ENCODE assay signal across 21 mouse cellular contexts in the genomic region with DNA sequence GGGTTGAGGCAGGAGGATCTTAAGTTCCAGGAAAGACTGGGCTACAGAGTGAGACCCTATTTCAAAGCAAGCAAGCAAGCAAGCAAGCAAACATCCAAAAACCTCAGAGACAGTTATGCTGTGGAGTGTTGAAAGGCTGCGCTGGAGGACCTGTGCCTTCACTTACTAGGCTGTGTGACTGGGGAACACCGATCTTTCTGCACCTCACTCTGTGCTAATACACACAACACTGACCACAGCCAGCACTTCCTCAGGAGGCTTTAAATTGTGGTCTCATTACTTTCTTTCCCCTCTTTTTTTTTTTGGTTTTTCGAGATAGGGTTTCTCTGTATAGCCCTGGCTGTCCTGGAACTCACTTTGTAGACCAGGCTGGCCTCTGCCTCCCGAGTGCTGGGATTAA. TPM values are rescaled to one million over a fixed set of nuclear protein-coding genes. Genes with fewer than 3 reads are reported as not detected.
DNase-seq lines count a peak whose midpoint lies in the region; ATAC-seq and TF ChIP-seq lines count a peak whose summit lies in the region.
"Had no signal": no experiment of that assay in that cellular context is flagged by ENCODE, and none has a peak within 500 bp of the region (broad histone marks: within the 10 kb centered on the region; RNA-seq: fewer than 3 reads in every experiment).

No protein-coding gene starts in this region.

- TF ChIP-seq CTCF in gastrocnemius, adult 2 months (IDR thresholded peaks at IDR 0.05), result no peak
- TF ChIP-seq CTCF in liver, postnatal 0 days (IDR thresholded peaks at IDR 0.05; ENCODE audit: low read depth), result no peak

- no peak for DNase-seq in gastrocnemius, adult 2 months
- DNase-seq in gastrocnemius, adult 8-10 months (ENCODE audit: low spot score in 2 of 2), result no peak
- no peak for DNase-seq in liver, postnatal 0 days
- no peak for DNase-seq in urinary bladder, postnatal 4 days (ENCODE audit: low spot score in 2 of 2)
- DNase-seq in layer of hippocampus, postnatal 25 days (ENCODE audit: extremely low spot score in 1 of 2, low spot score in 1 of 2), result no peak
- DNase-seq: adrenal gland, adult 8-10 months; cerebellum, adult 11-12 months; cerebellum, adult 9-10 months; cerebellum, postnatal 25 days; heart, postnatal 36 days had no signal

- H3K27ac ChIP-seq in gastrocnemius, adult 2 months, result peak overlapping the region; percentile 28; the same call in 1 of the 2 replicates
- peak overlapping the region; percentile 29; the same call in 1 of the 2 replicates for H3K27ac ChIP-seq in liver, embryonic 15.5 days (replicated peaks)
- no peak overlapping the region; the same call in 1 of the 2 replicates for H3K27ac ChIP-seq in liver, postnatal 0 days (ENCODE audit: low read depth)
- H3K27ac ChIP-seq: embryonic facial prominence, embryonic 13.5 days; forebrain, embryonic 13.5 days; hindbrain, embryonic 12.5 days had no signal

- H3K36me3 ChIP-seq in liver, embryonic 15.5 days (replicated peaks), result peaks cover 98% of the 10 kb centered on the region
- peaks cover 78% of the 10 kb centered on the region for H3K36me3 ChIP-seq in liver, postnatal 0 days (replicated peaks; ENCODE audit: insufficient read depth, low read length)

- H3K4me3 ChIP-seq in gastrocnemius, adult 2 months, result no peak overlapping the region
- H3K4me3 ChIP-seq in liver, embryonic 15.5 days (replicated peaks), result no peak overlapping the region
- no peak overlapping the region for H3K4me3 ChIP-seq in liver, postnatal 0 days (ENCODE audit: low read depth, low read length)
- H3K4me3 ChIP-seq: embryonic facial prominence, embryonic 13.5 days; forebrain, embryonic 13.5 days; heart, embryonic 12.5 days; hindbrain, embryonic 12.5 days had no signal

- H3K9ac ChIP-seq in liver, embryonic 15.5 days, result no peak overlapping the region
- H3K9ac ChIP-seq in liver, postnatal 0 days (replicated peaks), result no peak overlapping the region
- H3K9ac ChIP-seq: embryonic facial prominence, embryonic 13.5 days; forebrain, embryonic 13.5 days; hindbrain, embryonic 12.5 days had no signal

- peaks cover 15% of the 10 kb centered on the region for H3K4me1 ChIP-seq in liver, embryonic 15.5 days (replicated peaks)
- peaks cover 6% of the 10 kb centered on the region for H3K4me1 ChIP-seq in liver, postnatal 0 days (ENCODE audit: insufficient read depth)
- H3K4me1 ChIP-seq: heart, embryonic 12.5 days; hindbrain, embryonic 12.5 days had no signal

- WGBS in liver, embryonic 15.5 days (ENCODE audit: insufficient replicate concordance), result 64% methylated on average over 4 of the region's 4 CpGs
- 71% methylated on average over 4 of the region's 4 CpGs for WGBS in liver, postnatal 0 days (ENCODE audit: insufficient replicate concordance)

- intact Hi-C loops in gastrocnemius, adult 2 months (cut with DNase I), result no loop called here

- no peaks in the 10 kb centered on the region for H3K9me3 ChIP-seq in liver, embryonic 15.5 days (replicated peaks)
- H3K9me3 ChIP-seq in liver, postnatal 0 days (ENCODE audit: low read length), result no peaks in the 10 kb centered on the region
- H3K9me3 ChIP-seq: embryonic facial prominence, embryonic 13.5 days; forebrain, embryonic 13.5 days; heart, embryonic 12.5 days; hindbrain, embryonic 12.5 days had no signal

- no peak for TF ChIP-seq EP300 in liver, postnatal 0 days (IDR thresholded peaks at IDR 0.05; ENCODE audit: low read depth)

- no peaks in the 10 kb centered on the region for H3K27me3 ChIP-seq in liver, embryonic 15.5 days
- H3K27me3 ChIP-seq in liver, postnatal 0 days (ENCODE audit: insufficient read depth, low read length), result no peaks in the 10 kb centered on the region
- H3K27me3 ChIP-seq: CH12.LX; embryonic facial prominence, embryonic 13.5 days; forebrain, embryonic 13.5 days; heart, embryonic 12.5 days; hindbrain, embryonic 12.5 days had no signal

- ATAC-seq in liver, embryonic 15.5 days (ENCODE audit: insufficient read depth), result no peak
- ATAC-seq in liver, postnatal 0 days, result no peak
- peak; percentile 57; the same call in 1 of the 2 replicates for ATAC-seq in common myeloid progenitor, adult 5-6 weeks (replicated peaks; ENCODE audit: low read depth, poor library complexity, severe bottlenecking)
- ATAC-seq in megakaryocyte-erythroid progenitor cell, adult 5-6 weeks (replicated peaks; ENCODE audit: low FRiP score, low TSS enrichment, poor library complexity, severe bottlenecking), result peak; percentile 33; the same call in 1 of the 2 replicates
- ATAC-seq: forebrain, embryonic 13.5 days; hindbrain, embryonic 16.5 days had no signal

- H3K4me2 ChIP-seq in liver, embryonic 15.5 days, result no peak overlapping the region
- H3K4me2 ChIP-seq in liver, postnatal 0 days (ENCODE audit: low read depth, low read length), result no peak overlapping the region
- H3K4me2 ChIP-seq: embryonic facial prominence, embryonic 13.5 days; forebrain, embryonic 13.5 days; heart, embryonic 12.5 days; hindbrain, embryonic 12.5 days had no signal

RNA-seq across cellular contexts. Expression of a gene that starts 8.2 kb away (rescaled TPM):
- 10 to 100 TPM; 87.7 to 89.2 TPM for total RNA-seq in gastrocnemius, adult 2 months (2021)
- 10 to 100 TPM; 86.7 to 99.9 (median 90.8) TPM for total RNA-seq in gastrocnemius, adult 8-10 months (2022)
- 37.2 and 40.2 TPM in 2 replicates for polyA plus RNA-seq in liver, embryonic 15.5 days (2015; fragmentation: Nextera tagmentation; extraction: Ambion mirVana)
- 20.9 and 23.8 TPM in 2 replicates for polyA plus RNA-seq in liver, postnatal 0 days (2015; fragmentation: Nextera tagmentation; extraction: Ambion mirVana)
- 56.9 and 62.6 TPM in 2 replicates for total RNA-seq in common myeloid progenitor, adult 5-6 weeks (2017)
- 68.2 and 80.6 TPM in 2 replicates for total RNA-seq in megakaryocyte-erythroid progenitor cell, adult 5-6 weeks (2014; fragmentation: Nextera tagmentation)
- total RNA-seq in megakaryocyte-erythroid progenitor cell, adult 5-6 weeks (2017), result 43.9 and 64.9 TPM in 2 replicates
- 10 to 100 TPM; 61.5 to 61.7 TPM for total RNA-seq in layer of hippocampus, postnatal 25 days (2021)

RNA-seq across cellular contexts. Expression of a gene that starts 14.9 kb away (rescaled TPM):
- total RNA-seq in gastrocnemius, adult 2 months (2021), result under 1 TPM in 1 of 2 experiments, not detected in 1; 0.33 TPM
- under 1 TPM in 2 of 4 experiments, not detected in 2; 0.20 to 0.24 TPM for total RNA-seq in gastrocnemius, adult 8-10 months (2022)
- not detected in 2 replicates for polyA plus RNA-seq in liver, embryonic 15.5 days (2015; fragmentation: Nextera tagmentation; extraction: Ambion mirVana)
- not detected in 2 replicates for polyA plus RNA-seq in liver, postnatal 0 days (2015; fragmentation: Nextera tagmentation; extraction: Ambion mirVana)
- not detected in 2 replicates for total RNA-seq in common myeloid progenitor, adult 5-6 weeks (2017)
- total RNA-seq in megakaryocyte-erythroid progenitor cell, adult 5-6 weeks (2014; fragmentation: Nextera tagmentation), result not detected in 2 replicates
- not detected in 2 replicates for total RNA-seq in megakaryocyte-erythroid progenitor cell, adult 5-6 weeks (2017)
- not detected for total RNA-seq in layer of hippocampus, postnatal 25 days (2021)
- total RNA-seq: heart, adult 8-10 months; heart, postnatal 36 days had no signal
- polyA plus RNA-seq: heart, embryonic 12.5 days; inflammation-experienced regulatory T-cells, adult 6 months had no signal

RNA-seq across cellular contexts. Expression of a gene that starts 28.0 kb away (rescaled TPM):
- total RNA-seq in gastrocnemius, adult 2 months (2021), result under 1 TPM in 1 of 2 experiments, not detected in 1; 0.14 TPM
- total RNA-seq in gastrocnemius, adult 8-10 months (2022), result under 1 TPM in 1 of 4 experiments, not detected in 3; 0.04 TPM
- 0.08 and 0.12 TPM in 2 replicates for polyA plus RNA-seq in liver, embryonic 15.5 days (2015; fragmentation: Nextera tagmentation; extraction: Ambion mirVana)
- 0.06 and 0.07 TPM in 2 replicates for polyA plus RNA-seq in liver, postnatal 0 days (2015; fragmentation: Nextera tagmentation; extraction: Ambion mirVana)
- total RNA-seq in common myeloid progenitor, adult 5-6 weeks (2017), result 2.2 and 2.6 TPM in 2 replicates
- 0.32 TPM in 1 of 2 replicates, not detected in the other for total RNA-seq in megakaryocyte-erythroid progenitor cell, adult 5-6 weeks (2014; fragmentation: Nextera tagmentation)
- total RNA-seq in megakaryocyte-erythroid progenitor cell, adult 5-6 weeks (2017), result 0.69 and 0.80 TPM in 2 replicates
- total RNA-seq in layer of hippocampus, postnatal 25 days (2021), result under 1 TPM; 0.26 to 0.59 TPM
- polyA plus RNA-seq: inflammation-experienced regulatory T-cells, adult 6 months had no signal

RNA-seq across cellular contexts. Expression of a gene that starts 41.2 kb away (rescaled TPM):
- 100 to 1,000 TPM in 1 of 2 experiments, 10 to 100 TPM in 1; 74.1 to 106 TPM for total RNA-seq in gastrocnemius, adult 2 months (2021)
- total RNA-seq in gastrocnemius, adult 8-10 months (2022), result 10 to 100 TPM; 62.3 to 84.9 (median 73.3) TPM
- polyA plus RNA-seq in liver, embryonic 15.5 days (2015; fragmentation: Nextera tagmentation; extraction: Ambion mirVana), result 19.1 and 20.1 TPM in 2 replicates
- 18.1 and 18.4 TPM in 2 replicates for polyA plus RNA-seq in liver, postnatal 0 days (2015; fragmentation: Nextera tagmentation; extraction: Ambion mirVana)
- total RNA-seq in common myeloid progenitor, adult 5-6 weeks (2017), result 19.5 and 34.3 TPM in 2 replicates
- total RNA-seq in megakaryocyte-erythroid progenitor cell, adult 5-6 weeks (2014; fragmentation: Nextera tagmentation), result 52.5 and 57.0 TPM in 2 replicates
- total RNA-seq in megakaryocyte-erythroid progenitor cell, adult 5-6 weeks (2017), result 17.3 and 25.5 TPM in 2 replicates
- total RNA-seq in layer of hippocampus, postnatal 25 days (2021), result 10 to 100 TPM; 85.0 to 87.2 TPM

Comparison
In these comparisons a context has a peak if more than half of its experiments do, and no peak if none do; other contexts are left out.
1. ATAC-seq: peak in common myeloid progenitor, adult 5-6 weeks (single experiment) and megakaryocyte-erythroid progenitor cell, adult 5-6 weeks (single experiment); none in liver, embryonic 15.5 days (single experiment) and liver, postnatal 0 days (single experiment).